Mouse (Mus musculus): ENCODE results near the gene Cpox.

DNA sequence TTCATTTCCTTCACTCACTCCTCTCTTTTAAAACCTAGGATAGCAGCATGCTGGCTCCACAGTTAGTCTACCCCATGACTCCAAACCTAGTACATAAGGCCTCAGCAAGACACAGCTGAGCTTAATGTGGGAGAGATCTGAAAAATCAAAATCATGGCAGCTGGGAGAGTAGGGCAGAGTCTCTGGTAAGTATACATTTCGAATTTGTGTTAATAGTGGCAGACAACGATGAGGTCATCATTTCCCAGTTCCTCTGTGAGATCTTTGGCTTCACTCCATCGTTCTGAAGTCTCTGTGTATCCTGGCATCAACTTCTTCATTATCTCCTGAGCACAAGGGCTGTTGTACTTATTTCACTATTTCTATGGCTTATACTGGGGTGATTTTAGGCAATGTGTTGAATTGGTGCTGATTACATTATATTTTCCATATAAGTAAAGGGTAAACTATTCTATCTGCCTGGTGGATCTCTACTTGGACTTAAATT is 31.4 kb upstream of the Cpox start, which contains the start of gene E330017A01Rik:
- TF ChIP-seq CTCF (IDR thresholded peaks at IDR 0.05) (no peak), EP300 (IDR thresholded peaks at IDR 0.05) (no peak)

Measured in lung, postnatal 0 days (tissue).